Mouse (Mus musculus) cortical plate, adult 2 months (tissue): ENCODE measurements around the gene Khsrp.

Experiments
- CTCF ChIP-seq: fragments of 200-500 bp; IDR thresholded peaks from 2 replicates; pipeline ENCODE4 v1.5.1; 2011; ENCODE audit warnings: mild to moderate bottlenecking, control low read depth, low read length; ENCODE audit not compliant: insufficient read depth; ENCODE audit errors: extremely low read depth
- POLR2A ChIP-seq: fragments of 200-500 bp; IDR thresholded peaks from 2 replicates; pipeline ENCODE4 v1.6.1; 2011; ENCODE audit warnings: mild to moderate bottlenecking, low read length, control low read depth; ENCODE audit not compliant: insufficient read depth; ENCODE audit errors: extremely low read depth

- TF ChIP-seq CTCF, result no peak
- TF ChIP-seq POLR2A, result no peak
Measured at GRCm38 (mm10) chr17:57027471-57027870, 3.9 kb downstream of the Khsrp start.
